8 mouse cellular contexts compared by ENCODE assay signal in the genomic region with DNA sequence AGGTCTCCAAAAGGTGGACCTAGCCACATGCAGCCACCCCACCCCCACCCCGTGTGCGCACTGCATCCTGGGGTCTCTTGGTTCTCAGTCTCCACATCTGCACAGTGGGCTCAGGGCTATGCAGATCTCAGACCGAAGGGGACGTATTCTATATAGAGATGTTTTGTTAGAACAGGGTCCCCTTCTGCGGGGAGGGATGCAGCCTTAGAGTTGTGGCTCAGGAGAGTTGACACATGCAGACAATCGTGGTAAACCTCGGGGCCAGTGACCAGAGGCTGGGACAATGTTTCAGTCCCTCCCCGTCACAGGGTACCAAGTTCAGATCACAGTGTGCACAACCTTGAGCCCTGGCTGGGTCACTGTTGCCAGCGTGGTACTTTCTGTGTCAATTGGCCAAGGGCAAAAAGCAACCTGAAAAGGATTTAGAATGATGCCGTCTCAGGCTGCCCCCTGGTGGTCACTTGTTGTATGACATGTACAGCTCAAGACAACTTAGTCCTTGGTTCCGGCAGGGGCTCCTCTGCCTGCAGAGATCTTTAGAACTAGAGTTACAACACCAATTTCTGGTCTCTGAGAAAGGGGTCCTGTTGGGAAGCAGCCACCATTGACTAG. TPM values are rescaled to one million over a fixed set of nuclear protein-coding genes. Genes with fewer than 3 reads are reported as not detected.
DNase-seq lines count a peak whose midpoint lies in the region; ATAC-seq and TF ChIP-seq lines count a peak whose summit lies in the region.

No protein-coding gene starts in this region.

- peak; percentile 75 for TF ChIP-seq CTCF in C2C12 (IDR thresholded peaks at IDR 0.05; ENCODE audit: control insufficient read depth, insufficient read depth, insufficient read length)
- TF ChIP-seq CTCF in liver, embryonic 14.5 days (IDR thresholded peaks at IDR 0.05; ENCODE audit: low read depth) = peak; percentile 90

- no peak overlapping the region for H3ac ChIP-seq in C2C12 (ENCODE audit: control insufficient read depth, insufficient read length, low read depth)

- no peaks in the 10 kb centered on the region for H3K36me3 ChIP-seq in C2C12 (ENCODE audit: control insufficient read depth, insufficient read depth)
- H3K36me3 ChIP-seq in liver, embryonic 14.5 days (replicated peaks; ENCODE audit: control insufficient read depth, insufficient read depth, low read depth) = no peaks in the 10 kb centered on the region

- H3K79me2 ChIP-seq in C2C12 (ENCODE audit: control insufficient read depth, insufficient read depth) = no peaks in the 10 kb centered on the region

- no peaks in the 10 kb centered on the region for H3K79me3 ChIP-seq in C2C12 (ENCODE audit: low read depth)

- no peak overlapping the region for H3K27ac ChIP-seq in liver, embryonic 14.5 days

- DNase-seq in adrenal gland, adult 8-10 months = peak; percentile 64
- peak; percentile 94 for DNase-seq in embryo, embryonic 10.5 days (ENCODE audit: low spot score)
- DNase-seq in kidney, postnatal 10 days = peak; percentile 90
- peak; percentile 28 to 46 (median 30) for DNase-seq in liver, embryonic 14.5 days (ENCODE audit: low read depth in 3 of 3, low spot score in 3 of 3)
- peak; percentile 92 for DNase-seq in neural tube, embryonic 10.5 days (ENCODE audit: extremely low spot score, low spot score)
- peak; percentile 93 for DNase-seq in testis, postnatal 10 days (ENCODE audit: low spot score)

- no peak overlapping the region for H3K4me2 ChIP-seq in liver, embryonic 14.5 days (ENCODE audit: low read depth)

- no peak for TF ChIP-seq EP300 in liver, embryonic 14.5 days (IDR thresholded peaks at IDR 0.05; ENCODE audit: low read depth)

- H3K4me3 ChIP-seq in C2C12 (ENCODE audit: insufficient read depth, poor library complexity, severe bottlenecking) = no peak overlapping the region
- H3K4me3 ChIP-seq in liver, embryonic 14.5 days (ENCODE audit: insufficient read depth in 1 of 2, low read depth in 2 of 2, low read length in 2 of 2) = no peak overlapping the region

- H3K9me3 ChIP-seq in liver, embryonic 14.5 days (ENCODE audit: control insufficient read depth, low read length) = no peaks in the 10 kb centered on the region

- H3K9ac ChIP-seq in liver, embryonic 14.5 days (replicated peaks) = no peak overlapping the region

- peak; percentile 57 for ATAC-seq in granulocyte monocyte progenitor cell, adult 5-6 weeks (replicated peaks; ENCODE audit: poor library complexity, severe bottlenecking)
- ATAC-seq in liver, embryonic 14.5 days (ENCODE audit: insufficient read depth) = peak; percentile 40; the same call in 1 of the 2 replicates

- H3K4me1 ChIP-seq in liver, embryonic 14.5 days (replicated peaks; ENCODE audit: control insufficient read depth in 2 of 2, insufficient read depth in 2 of 2, low read length in 1 of 2) = 0 out of 4 replicates have a peak, but pooled peaks cover 0 to 3% of the 10 kb centered on the region in 2 experiments

- 17% methylated on average over 11 of the region's 11 CpGs for WGBS in liver, embryonic 14.5 days (ENCODE audit: insufficient replicate concordance)

- no peaks in the 10 kb centered on the region for H3K27me3 ChIP-seq in C2C12 (ENCODE audit: control insufficient read depth, insufficient read depth, insufficient read length)
- H3K27me3 ChIP-seq in liver, embryonic 14.5 days (ENCODE audit: control insufficient read depth, insufficient read depth, low read length) = peaks cover 5% of the 10 kb centered on the region

TF ChIP-seq in C2C12, 6 proteins besides CTCF, POLR2A, EP300 and RAD21:
- TF ChIP-seq MAX (IDR thresholded peaks at IDR 0.05) (no peak), MYOG (IDR thresholded peaks at IDR 0.05; ENCODE audit: control insufficient read depth, extremely low read depth, insufficient read length) (no peak), MYOD1 (IDR thresholded peaks at IDR 0.05; ENCODE audit: control insufficient read depth, insufficient read length, low read depth) (no peak), FOSL1 (IDR thresholded peaks at IDR 0.05; ENCODE audit: insufficient read depth, low read length, poor library complexity, severe bottlenecking) (no peak), CEBPB (IDR thresholded peaks at IDR 0.05; ENCODE audit: low read depth) (no peak), USF1 (IDR thresholded peaks at IDR 0.05; ENCODE audit: low read depth) (no peak)

RNA-seq across cellular contexts. Expression of gene Fam131c, which starts 5.0 kb away (rescaled TPM):
- 1.9 TPM for polyA plus RNA-seq in C2C12 (2012; fragmentation: generic; extraction: Trizol)
- total RNA-seq in adrenal gland, adult 8-10 months (2022) = 1 to 10 TPM; 1.2 to 5.7 (median 2.8) TPM
- total RNA-seq in granulocyte monocyte progenitor cell, adult 5-6 weeks (2014; fragmentation: Nextera tagmentation) = not detected in 2 replicates
- not detected in 2 replicates for total RNA-seq in granulocyte monocyte progenitor cell, adult 5-6 weeks (2017)
- polyA plus RNA-seq in liver, embryonic 14.5 days (2012; rRNA removed) = 0.03 and 0.09 TPM in 2 replicates
- 0.09 TPM in 1 of 2 replicates, not detected in the other for polyA plus RNA-seq in liver, embryonic 14.5 days (2014; fragmentation: Nextera tagmentation; extraction: Ambion mirVana)

RNA-seq across cellular contexts. Expression of gene Clcnka, which starts 35.5 kb away (rescaled TPM):
- polyA plus RNA-seq in C2C12 (2012; fragmentation: generic; extraction: Trizol) = not detected
- not detected for total RNA-seq in adrenal gland, adult 8-10 months (2022)
- total RNA-seq in granulocyte monocyte progenitor cell, adult 5-6 weeks (2014; fragmentation: Nextera tagmentation) = not detected in 2 replicates
- not detected in 2 replicates for total RNA-seq in granulocyte monocyte progenitor cell, adult 5-6 weeks (2017)
- not detected in 2 replicates for polyA plus RNA-seq in liver, embryonic 14.5 days (2012; rRNA removed)
- polyA plus RNA-seq in liver, embryonic 14.5 days (2014; fragmentation: Nextera tagmentation; extraction: Ambion mirVana) = not detected in 2 replicates

RNA-seq across cellular contexts. Expression of gene Clcnkb, which starts 52.8 kb away (rescaled TPM):
- not detected for polyA plus RNA-seq in C2C12 (2012; fragmentation: generic; extraction: Trizol)
- total RNA-seq in adrenal gland, adult 8-10 months (2022) = not detected
- total RNA-seq in granulocyte monocyte progenitor cell, adult 5-6 weeks (2014; fragmentation: Nextera tagmentation) = not detected in 2 replicates
- not detected in 2 replicates for total RNA-seq in granulocyte monocyte progenitor cell, adult 5-6 weeks (2017)
- not detected in 2 replicates for polyA plus RNA-seq in liver, embryonic 14.5 days (2012; rRNA removed)
- not detected in 2 replicates for polyA plus RNA-seq in liver, embryonic 14.5 days (2014; fragmentation: Nextera tagmentation; extraction: Ambion mirVana)

RNA-seq across cellular contexts. Expression of gene Hspb7, which starts 57.5 kb away (rescaled TPM):
- polyA plus RNA-seq in C2C12 (2012; fragmentation: generic; extraction: Trizol) = 0.30 TPM
- total RNA-seq in adrenal gland, adult 8-10 months (2022) = under 1 TPM; 0.38 to 0.97 (median 0.57) TPM
- not detected in 2 replicates for total RNA-seq in granulocyte monocyte progenitor cell, adult 5-6 weeks (2014; fragmentation: Nextera tagmentation)
- not detected in 2 replicates for total RNA-seq in granulocyte monocyte progenitor cell, adult 5-6 weeks (2017)
- polyA plus RNA-seq in liver, embryonic 14.5 days (2012; rRNA removed) = 0.06 and 0.11 TPM in 2 replicates
- polyA plus RNA-seq in liver, embryonic 14.5 days (2014; fragmentation: Nextera tagmentation; extraction: Ambion mirVana) = not detected in 2 replicates

Comparison
In these comparisons a context has a peak if more than half of its experiments do, and no peak if none do; other contexts are left out.
1. DNase-seq: peak in every context shown above with its lines; median percentile 94 in embryo, embryonic 10.5 days; 93 in testis, postnatal 10 days; 92 in neural tube, embryonic 10.5 days; 90 in kidney, postnatal 10 days; 64 in adrenal gland, adult 8-10 months; 30 in liver, embryonic 14.5 days.